Mouse (Mus musculus) cortical plate, adult 2 months (tissue): ENCODE measurements around the gene Bcar3. TPM values are rescaled to one million over a fixed set of nuclear protein-coding genes. Genes with fewer than 3 reads are reported as not detected.

ENCODE experiments used
- H3K27ac ChIP-seq: fragments of 200-500 bp; 2 replicates; pipeline ENCODE4 v1.5.1; 2012; ENCODE audit warnings: low read length, control low read depth, inconsistent platforms; ENCODE audit not compliant: insufficient read depth
- H3K4me1 ChIP-seq: fragments of 200-500 bp; 2 replicates; pipeline ENCODE4 v1.6.1; 2011; ENCODE audit warnings: low read length; ENCODE audit not compliant: control insufficient read depth, insufficient read depth
- H3K4me3 ChIP-seq: fragments of 200-500 bp; 2 replicates; pipeline ENCODE4 v1.5.1; 2011; ENCODE audit warnings: mild to moderate bottlenecking, low read length, control low read depth; ENCODE audit not compliant: insufficient read depth
- CTCF ChIP-seq: fragments of 200-500 bp; IDR thresholded peaks from 2 replicates; pipeline ENCODE4 v1.5.1; 2011; ENCODE audit warnings: mild to moderate bottlenecking, control low read depth, low read length; ENCODE audit not compliant: insufficient read depth; ENCODE audit errors: extremely low read depth
- POLR2A ChIP-seq: fragments of 200-500 bp; IDR thresholded peaks from 2 replicates; pipeline ENCODE4 v1.6.1; 2011; ENCODE audit warnings: mild to moderate bottlenecking, low read length, control low read depth; ENCODE audit not compliant: insufficient read depth; ENCODE audit errors: extremely low read depth
- polyA plus RNA-seq: library from polyadenylated mRNA; depleted of rRNA; stranded (reverse); fragments of >200 nt; gene quantifications from 2 replicates; pipeline ENCODE4 v1.2.3, GENCODE M21; 2012

Bcar3 gene
- polyA plus RNA-seq, 1 experiment = 15.8 TPM

DNA sequence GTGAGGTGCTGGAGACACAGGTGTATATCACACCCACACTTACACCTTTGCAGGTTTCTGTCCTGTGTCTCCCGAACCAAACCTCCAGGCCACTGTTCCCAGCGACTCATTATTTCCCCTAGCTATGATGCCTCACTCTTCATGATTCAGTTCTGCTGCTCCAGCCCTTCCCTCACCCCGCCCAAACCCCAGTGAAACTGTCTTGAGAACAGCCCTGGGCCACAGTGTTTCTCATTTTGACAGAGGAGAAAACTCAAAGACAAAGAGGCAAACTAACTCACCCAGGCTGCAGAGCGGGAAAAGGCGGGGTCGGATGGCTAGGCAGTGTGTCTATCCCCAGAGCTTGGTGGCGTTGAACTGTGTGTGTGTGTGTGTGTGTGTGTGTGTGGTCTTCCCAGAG is 204.6 kb downstream of the Bcar3 start:
- H3K4me3 ChIP-seq = no peak overlapping the region
- 0 out of 2 replicates have a peak, but pooled peaks cover 2% of the 10 kb centered on the region for H3K4me1 ChIP-seq

DNA sequence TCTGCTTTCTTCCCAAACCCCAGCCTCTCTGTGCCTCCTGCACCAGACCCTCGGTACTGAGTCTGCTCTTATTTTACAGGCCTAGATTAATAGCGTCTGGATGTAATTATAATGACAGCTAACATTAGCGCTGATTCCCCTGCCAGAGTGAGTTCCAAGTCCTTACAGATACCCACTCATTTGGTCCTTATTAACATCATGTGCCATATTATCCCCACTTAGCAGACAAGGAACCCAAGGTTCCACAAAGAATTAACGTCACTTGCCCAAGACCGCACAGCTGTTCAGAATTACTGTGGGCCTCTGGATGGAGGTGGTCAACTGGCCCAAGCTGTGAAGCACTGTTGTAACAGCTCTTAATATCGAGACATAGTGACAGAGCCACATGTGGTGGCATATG is 205.7 kb downstream of the Bcar3 start:
- TF ChIP-seq CTCF = no peak
- no peak for TF ChIP-seq POLR2A
- H3K4me3 ChIP-seq = no peak overlapping the region
- no peak overlapping the region for H3K27ac ChIP-seq
- no peaks in the 10 kb centered on the region for H3K4me1 ChIP-seq

More for the DNA sequence above, 204.6 kb downstream of the Bcar3 start:
- no peak for TF ChIP-seq POLR2A
- no peak for TF ChIP-seq CTCF
- no peak overlapping the region for H3K27ac ChIP-seq

DNA sequence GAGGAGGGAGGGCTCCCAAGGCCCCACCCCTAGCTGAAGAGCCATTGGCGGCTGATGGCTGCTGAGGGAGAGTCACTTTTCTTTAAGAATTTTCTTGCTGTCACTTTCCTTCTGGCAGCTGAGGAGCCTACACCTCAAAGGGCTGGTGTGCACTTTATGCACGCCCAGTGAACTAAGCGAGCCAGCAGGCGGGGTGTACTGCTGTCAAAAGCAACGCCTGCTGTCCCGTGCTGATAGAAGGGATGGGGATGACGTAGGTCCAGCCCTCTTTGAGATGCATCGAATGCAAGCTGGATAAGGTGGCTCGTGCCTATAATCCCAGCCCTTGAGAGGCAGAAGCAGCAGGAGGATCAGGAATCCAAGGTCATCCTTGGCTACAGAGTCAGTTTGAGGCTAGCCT is 207.0 kb downstream of the Bcar3 start:
- Histone ChIP-seq H3K27ac (no peak overlapping the region), H3K4me1 (no peaks in the 10 kb centered on the region), H3K4me3 (no peak overlapping the region)
- TF ChIP-seq CTCF (no peak), POLR2A (no peak)

DNA sequence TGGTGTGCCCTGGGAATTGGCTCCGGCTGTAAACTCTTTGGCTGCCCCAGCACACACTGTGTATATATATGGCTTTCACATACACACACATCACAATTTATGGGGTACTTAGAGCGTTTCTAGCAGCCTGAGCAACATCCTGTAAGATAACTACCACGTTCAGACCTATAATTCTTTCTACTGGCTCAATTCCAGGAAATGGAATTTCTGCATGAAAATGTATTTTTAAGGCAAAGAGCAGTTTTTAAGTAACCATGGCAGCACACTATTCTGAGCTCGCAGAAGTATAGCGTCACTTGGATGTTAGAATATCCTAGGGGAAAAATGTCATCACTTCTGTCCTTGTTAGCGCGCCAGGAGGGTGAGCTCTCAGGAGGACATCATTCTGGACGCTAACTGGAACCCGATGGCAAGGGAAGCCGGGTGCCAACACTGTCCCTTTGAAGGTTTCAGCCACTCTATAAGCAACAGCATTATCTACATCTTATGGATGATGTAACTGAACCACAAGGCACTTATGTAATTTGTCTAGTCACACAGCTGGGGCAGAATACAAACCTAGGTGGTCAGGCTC is 212.5 kb downstream of the Bcar3 start:
- peak overlapping the region; percentile 88 for H3K27ac ChIP-seq
- no peak for TF ChIP-seq CTCF
- 0 out of 2 replicates have a peak, but pooled peaks have one; percentile 2 for TF ChIP-seq POLR2A
- peaks cover 1% of the 10 kb centered on the region; the same call in 1 of the 2 replicates for H3K4me1 ChIP-seq
- no peak overlapping the region for H3K4me3 ChIP-seq

DNA sequence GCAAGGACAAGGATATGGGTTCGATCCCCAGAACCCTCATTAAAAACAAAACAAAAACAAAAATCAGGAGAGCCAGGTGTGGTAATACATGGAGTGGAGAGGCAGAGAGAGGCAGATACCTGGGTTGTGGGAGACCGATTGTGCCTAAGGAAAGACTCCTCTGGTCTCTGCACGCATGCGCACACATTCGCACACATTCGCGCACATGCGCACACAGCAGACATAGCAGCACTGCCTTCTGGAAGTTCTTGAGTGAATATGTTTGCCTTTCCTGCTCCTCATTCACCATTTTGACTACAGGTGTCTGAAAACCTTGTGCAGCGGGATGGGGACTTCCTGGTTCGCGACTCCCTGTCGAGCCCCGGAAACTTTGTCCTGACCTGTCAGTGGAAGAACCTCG is 213.9 kb downstream of the Bcar3 start:
- Histone ChIP-seq H3K27ac (peak overlapping the region; percentile 88; the same call in 1 of the 2 replicates), H3K4me1 (peaks cover 1% of the 10 kb centered on the region; the same call in 1 of the 2 replicates), H3K4me3 (no peak overlapping the region)
- no peak for TF ChIP-seq POLR2A
- TF ChIP-seq CTCF = no peak

GRCm38 (mm10) chr3:122509084-122509483 is 215.1 kb downstream of the Bcar3 start:
- peaks cover 1% of the 10 kb centered on the region; the same call in 1 of the 2 replicates for H3K4me1 ChIP-seq
- H3K4me3 ChIP-seq = no peak overlapping the region
- no peak overlapping the region for H3K27ac ChIP-seq
- TF ChIP-seq CTCF (peak; percentile 77), POLR2A (no peak)

DNA sequence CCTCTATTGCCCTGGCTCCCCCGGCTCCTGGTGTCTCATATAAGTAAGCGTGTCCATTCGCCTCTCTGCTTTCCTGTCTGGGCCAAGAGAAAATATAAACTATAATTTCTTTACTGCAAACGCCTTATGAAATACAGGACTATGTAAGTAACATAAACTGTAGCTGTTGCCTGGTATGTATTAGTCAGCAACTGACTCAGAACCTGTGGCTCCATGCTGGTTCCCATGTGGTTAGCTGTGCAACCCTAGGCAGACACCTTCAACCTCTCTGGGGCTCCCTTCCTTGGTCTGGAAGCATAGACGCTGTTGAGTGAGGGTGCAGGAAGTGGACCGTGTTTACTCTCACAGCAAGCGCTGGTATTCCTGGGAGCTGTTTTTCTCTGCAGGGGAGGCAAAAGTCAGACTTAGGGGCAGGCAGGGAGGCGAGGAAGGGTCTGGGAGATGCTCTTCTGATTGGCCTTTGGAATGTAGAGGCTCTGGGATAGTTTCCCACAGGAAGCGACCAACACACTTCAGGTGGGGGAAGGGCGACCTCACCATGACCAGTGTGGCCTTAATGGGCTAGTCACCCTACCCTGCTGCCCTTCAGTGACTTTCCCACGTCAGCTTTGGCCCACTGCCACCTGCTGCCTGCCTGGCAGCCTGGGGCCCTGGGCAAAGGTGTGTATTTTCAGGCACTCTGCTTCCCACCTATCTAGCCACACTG is 215.8 kb downstream of the Bcar3 start:
- no peak for TF ChIP-seq POLR2A
- Histone ChIP-seq H3K27ac (peak overlapping the region; percentile 28; the same call in 1 of the 2 replicates), H3K4me1 (peaks cover 1% of the 10 kb centered on the region; the same call in 1 of the 2 replicates), H3K4me3 (no peak overlapping the region)

- Histone ChIP-seq H3K27ac (peak overlapping the region; percentile 28), H3K4me3 (no peak overlapping the region), H3K4me1 (peaks cover 1% of the 10 kb centered on the region; the same call in 1 of the 2 replicates)
- no peak for TF ChIP-seq POLR2A
- no peak for TF ChIP-seq CTCF
These were observed 216.4 kb downstream of the Bcar3 start for GRCm38 (mm10) chr3:122510240-122510750.

- TF ChIP-seq CTCF (no peak), POLR2A (no peak)
- H3K4me3 ChIP-seq = no peak overlapping the region
- no peak overlapping the region for H3K27ac ChIP-seq
- peaks cover 1% of the 10 kb centered on the region; the same call in 1 of the 2 replicates for H3K4me1 ChIP-seq
These were observed 217.0 kb downstream of the Bcar3 start for GRCm38 (mm10) chr3:122510932-122511331.
